In genomic region chr4:41073008-41073817, GRCm38 (mm10) we compare ENCODE assay signal across 28 mouse cellular contexts. TPM values are rescaled to one million over a fixed set of nuclear protein-coding genes. Genes with fewer than 3 reads are reported as not detected.
DNase-seq lines count a peak whose midpoint lies in the region; ATAC-seq and TF ChIP-seq lines count a peak whose summit lies in the region.
"Had no signal": no experiment of that assay in that cellular context is flagged by ENCODE, and none has a peak within 500 bp of the region (broad histone marks: within the 10 kb centered on the region; RNA-seq: fewer than 3 reads in every experiment).

No protein-coding gene starts in this region.

- H3K4me1 ChIP-seq in bone marrow macrophage, adult 2 months (ENCODE audit: control insufficient read depth, insufficient read depth, low read length) = peaks cover 15% of the 10 kb centered on the region
- H3K4me1 ChIP-seq in stomach, postnatal 0 days (replicated peaks; ENCODE audit: control insufficient read depth, insufficient read depth) = no peaks in the 10 kb centered on the region
- H3K4me1 ChIP-seq: forebrain, embryonic 10.5 days; heart, embryonic 15.5 days; hindbrain, embryonic 12.5 days; neural tube, embryonic 12.5 days; stomach, embryonic 15.5 days had no signal

- H3K27ac ChIP-seq in bone marrow macrophage, adult 2 months (ENCODE audit: insufficient read depth, low read depth, low read length) = peak overlapping the region; percentile 78
- no peak overlapping the region for H3K27ac ChIP-seq in stomach, postnatal 0 days (replicated peaks)
- H3K27ac ChIP-seq: forebrain, embryonic 10.5 days; heart, adult 2 months; heart, embryonic 15.5 days; hindbrain, embryonic 12.5 days; layer of hippocampus, adult 2 months; left cerebral cortex, adult 2 months; liver, embryonic 15.5 days; neural tube, embryonic 12.5 days; stomach, embryonic 15.5 days had no signal

- TF ChIP-seq CTCF in bone marrow macrophage, adult 2 months (IDR thresholded peaks at IDR 0.05; ENCODE audit: low read depth, low read length) = no peak
- TF ChIP-seq CTCF in stomach, postnatal 0 days (IDR thresholded peaks at IDR 0.05; ENCODE audit: low read depth) = no peak

- no peak for TF ChIP-seq POLR2A in bone marrow macrophage, adult 2 months (IDR thresholded peaks at IDR 0.05; ENCODE audit: borderline replicate concordance, low read depth, low read length)

- H3K9me3 ChIP-seq in stomach, postnatal 0 days (ENCODE audit: control insufficient read depth, low read length) = no peaks in the 10 kb centered on the region
- H3K9me3 ChIP-seq: forebrain, embryonic 10.5 days; heart, embryonic 15.5 days; hindbrain, embryonic 12.5 days; liver, embryonic 15.5 days; neural tube, embryonic 12.5 days; stomach, embryonic 15.5 days had no signal

- peak; percentile 12 for DNase-seq in lung, postnatal 36 days
- no peak for DNase-seq in lung, adult 18-20 months
- no peak for DNase-seq in stomach, postnatal 0 days (ENCODE audit: low spot score)
- DNase-seq in kidney, adult 8-10 months = no peak
- no peak for DNase-seq in Muller cell, postnatal 12 days (ENCODE audit: inconsistent ontology term)
- DNase-seq: adrenal gland, postnatal 14 days; cerebellum, adult 2 months; cerebellum, postnatal 36 days; kidney, adult 2 months; kidney, postnatal 14 days; spleen, adult 18-20 months had no signal

- no peak for TF ChIP-seq EP300 in stomach, postnatal 0 days (optimal IDR thresholded peaks at IDR 0.05)

- 58% methylated on average over 12 of the region's 12 CpGs for WGBS in stomach, postnatal 0 days

- H3K4me3 ChIP-seq in bone marrow macrophage, adult 2 months (ENCODE audit: insufficient read depth, low read length) = peak overlapping the region; percentile 34
- H3K4me3 ChIP-seq in stomach, postnatal 0 days (ENCODE audit: low read depth, low read length) = no peak overlapping the region
- H3K4me3 ChIP-seq: forebrain, embryonic 10.5 days; heart, adult 2 months; heart, embryonic 15.5 days; hindbrain, embryonic 12.5 days; layer of hippocampus, adult 2 months; left cerebral cortex, adult 2 months; liver, embryonic 15.5 days; neural tube, embryonic 12.5 days; stomach, embryonic 15.5 days had no signal

- H3K36me3 ChIP-seq in stomach, postnatal 0 days (ENCODE audit: control insufficient read depth, insufficient read depth, low read length) = no peaks in the 10 kb centered on the region
- H3K36me3 ChIP-seq: forebrain, embryonic 10.5 days; heart, embryonic 15.5 days; hindbrain, embryonic 12.5 days; liver, embryonic 15.5 days; neural tube, embryonic 12.5 days; stomach, embryonic 15.5 days had no signal

- no peak overlapping the region for H3K4me2 ChIP-seq in stomach, postnatal 0 days (replicated peaks; ENCODE audit: low read depth)
- H3K4me2 ChIP-seq: heart, embryonic 15.5 days; hindbrain, embryonic 12.5 days; liver, embryonic 15.5 days; neural tube, embryonic 12.5 days; stomach, embryonic 15.5 days had no signal

- no peak overlapping the region for H3K9ac ChIP-seq in stomach, postnatal 0 days (ENCODE audit: low read length)
- H3K9ac ChIP-seq: heart, embryonic 15.5 days; hindbrain, embryonic 12.5 days; liver, embryonic 15.5 days; neural tube, embryonic 12.5 days; stomach, embryonic 15.5 days had no signal

- H3K27me3 ChIP-seq in stomach, postnatal 0 days (ENCODE audit: control insufficient read depth, insufficient read depth, low read length) = no peaks in the 10 kb centered on the region
- H3K27me3 ChIP-seq: heart, embryonic 15.5 days; hindbrain, embryonic 12.5 days; neural tube, embryonic 12.5 days; stomach, embryonic 15.5 days had no signal

- ATAC-seq in megakaryocyte, adult 5-6 weeks (ENCODE audit: poor library complexity, severe bottlenecking) = peak; percentile 95
- 0 out of 2 replicates have a peak, but pooled peaks have one; percentile 32 for ATAC-seq in stomach, postnatal 0 days (ENCODE audit: low FRiP score, low TSS enrichment)
- ATAC-seq: activated CD4-positive, CD25-positive, alpha-beta regulatory T cell, adult 4 months; inflammation-experienced regulatory T-cells, adult 6 months; lung, postnatal 0 days had no signal

RNA-seq across cellular contexts. Expression of gene Aqp3, which starts 24.8 kb away (rescaled TPM):
- not detected in 2 replicates for polyA plus RNA-seq in bone marrow macrophage, adult 2 months (2012; ENCODE audit: insufficient read depth, insufficient read length, missing spikeins)
- not detected in 2 replicates for total RNA-seq in megakaryocyte, adult 5-6 weeks (2015)
- total RNA-seq in megakaryocyte, adult 5-6 weeks (2017) = 0.07 and 0.45 TPM in 2 replicates
- 202 and 227 TPM in 2 replicates for polyA plus RNA-seq in stomach, postnatal 0 days (2015; fragmentation: Nextera tagmentation; extraction: Ambion mirVana)
- total RNA-seq: adrenal gland, postnatal 14 days; gastrocnemius, adult 18-20 months; heart, adult 2 months; layer of hippocampus, adult 2 months; left cerebral cortex, adult 2 months had no signal

RNA-seq across cellular contexts. Expression of gene Aqp7, which starts 25.3 kb away (rescaled TPM):
- not detected in 2 replicates for polyA plus RNA-seq in bone marrow macrophage, adult 2 months (2012; ENCODE audit: insufficient read depth, insufficient read length, missing spikeins)
- not detected in 2 replicates for total RNA-seq in megakaryocyte, adult 5-6 weeks (2015)
- not detected in 2 replicates for total RNA-seq in megakaryocyte, adult 5-6 weeks (2017)
- polyA plus RNA-seq in stomach, postnatal 0 days (2015; fragmentation: Nextera tagmentation; extraction: Ambion mirVana) = 0.39 and 0.47 TPM in 2 replicates
- total RNA-seq: left cerebral cortex, adult 2 months; midbrain, postnatal 0 days had no signal
- polyA plus RNA-seq: cerebellum, adult 2 months; hindbrain, embryonic 12.5 days; limb, embryonic 11.5 days; midbrain, postnatal 0 days; neural tube, embryonic 12.5 days had no signal

RNA-seq across cellular contexts. Expression of gene Nol6, which starts 51.0 kb away (rescaled TPM):
- polyA plus RNA-seq in bone marrow macrophage, adult 2 months (2012; ENCODE audit: insufficient read depth, insufficient read length, missing spikeins) = 11.8 and 12.6 TPM in 2 replicates
- 9.2 and 10.0 TPM in 2 replicates for total RNA-seq in megakaryocyte, adult 5-6 weeks (2015)
- 8.2 and 13.4 TPM in 2 replicates for total RNA-seq in megakaryocyte, adult 5-6 weeks (2017)
- polyA plus RNA-seq in stomach, postnatal 0 days (2015; fragmentation: Nextera tagmentation; extraction: Ambion mirVana) = 9.5 and 10.9 TPM in 2 replicates

Comparison
In these comparisons a context has a peak if more than half of its experiments do, and no peak if none do; other contexts are left out.
1. RNA of gene Aqp3, which starts 24.8 kb away (polyA plus RNA-seq): 202 to 227 TPM in stomach, postnatal 0 days; not detected in bone marrow macrophage, adult 2 months; every median in the first group is over 100 times any median in the second.